Mouse (Mus musculus) hindlimb bud, embryonic 11.5 days (tissue): ENCODE results near the gene 9130204L05Rik.

Experiments used
- DNase-seq: peaks from one replicate; pipeline ENCODE4 v3.0.0-alpha.2; 2012; ENCODE audit warnings: low read depth, low spot score; ENCODE audit errors: extremely low spot score

Gene 9130204L05Rik

DNA sequence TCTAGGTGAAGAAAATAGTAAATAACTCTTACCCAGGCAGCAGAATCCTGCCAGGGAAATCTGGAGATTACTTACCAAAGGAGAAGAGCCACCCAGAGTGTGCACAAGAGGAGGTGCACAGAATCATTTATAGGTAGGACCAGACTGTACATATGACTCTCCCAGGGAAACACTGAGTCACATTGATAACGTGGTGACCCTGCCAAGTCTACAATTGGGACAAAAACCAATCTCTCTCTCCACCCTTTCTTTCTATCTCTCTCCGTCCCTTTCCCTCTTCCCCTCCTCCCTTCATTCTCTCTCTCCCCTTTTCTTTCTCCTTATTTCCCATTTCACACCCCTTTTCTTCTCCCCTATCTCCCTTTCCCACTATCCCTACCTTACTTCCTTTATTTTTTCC is at the start of gene 9130204L05Rik:
9130204L05Rik (minus strand) TSS at position 101 of the 400 bp plus-strand sequence.
- no peak for DNase-seq

GRCm38 (mm10) chr3:91108696-91109095 is 18.1 kb upstream of the 9130204L05Rik start:
- DNase-seq: no peak

DNA sequence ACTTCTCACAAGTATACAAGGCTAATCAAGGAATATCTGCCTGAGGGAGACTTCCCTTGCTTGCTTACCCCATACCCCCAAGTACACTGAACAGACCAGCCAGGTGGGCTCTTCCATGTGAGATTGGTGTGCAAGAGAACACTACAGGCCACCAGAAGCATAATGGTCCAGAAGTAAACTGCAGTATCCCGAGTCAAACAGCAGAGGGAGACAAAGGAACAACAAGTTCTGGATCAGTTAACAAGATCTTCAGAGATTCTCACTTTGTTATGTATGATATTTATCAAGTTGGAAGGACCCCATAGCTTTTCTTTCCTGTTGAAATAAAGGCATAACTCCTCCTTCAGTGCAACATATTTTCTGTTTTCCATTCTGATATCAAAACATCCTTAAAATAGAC is 31.4 kb downstream of the 9130204L05Rik start:
- DNase-seq: no peak

GRCm38 (mm10) chr3:91052654-91053053 is 37.9 kb downstream of the 9130204L05Rik start:
- DNase-seq: no peak
